Mouse (Mus musculus) lung, adult 2 months (tissue): ENCODE measurements around the gene Insc.

Experiments
- CTCF ChIP-seq: fragments of 200-500 bp; IDR thresholded peaks from 2 replicates; pipeline ENCODE4 v1.5.1; 2011; ENCODE audit warnings: mild to moderate bottlenecking, low read length, control low read depth; ENCODE audit not compliant: insufficient read depth
- POLR2A ChIP-seq: fragments of 200-500 bp; IDR thresholded peaks from 2 replicates; pipeline ENCODE4 v1.6.1; 2011; ENCODE audit warnings: low read depth, mild to moderate bottlenecking, control low read depth, low read length, borderline replicate concordance; ENCODE audit errors: extremely low read depth

- TF ChIP-seq POLR2A (no peak), CTCF (no peak)
Observed at GRCm38 (mm10) chr7:114834504-114834903, 91.0 kb downstream of the Insc start.
